Mouse (Mus musculus): ENCODE measurements around the gene Nt5dc3.

DNA sequence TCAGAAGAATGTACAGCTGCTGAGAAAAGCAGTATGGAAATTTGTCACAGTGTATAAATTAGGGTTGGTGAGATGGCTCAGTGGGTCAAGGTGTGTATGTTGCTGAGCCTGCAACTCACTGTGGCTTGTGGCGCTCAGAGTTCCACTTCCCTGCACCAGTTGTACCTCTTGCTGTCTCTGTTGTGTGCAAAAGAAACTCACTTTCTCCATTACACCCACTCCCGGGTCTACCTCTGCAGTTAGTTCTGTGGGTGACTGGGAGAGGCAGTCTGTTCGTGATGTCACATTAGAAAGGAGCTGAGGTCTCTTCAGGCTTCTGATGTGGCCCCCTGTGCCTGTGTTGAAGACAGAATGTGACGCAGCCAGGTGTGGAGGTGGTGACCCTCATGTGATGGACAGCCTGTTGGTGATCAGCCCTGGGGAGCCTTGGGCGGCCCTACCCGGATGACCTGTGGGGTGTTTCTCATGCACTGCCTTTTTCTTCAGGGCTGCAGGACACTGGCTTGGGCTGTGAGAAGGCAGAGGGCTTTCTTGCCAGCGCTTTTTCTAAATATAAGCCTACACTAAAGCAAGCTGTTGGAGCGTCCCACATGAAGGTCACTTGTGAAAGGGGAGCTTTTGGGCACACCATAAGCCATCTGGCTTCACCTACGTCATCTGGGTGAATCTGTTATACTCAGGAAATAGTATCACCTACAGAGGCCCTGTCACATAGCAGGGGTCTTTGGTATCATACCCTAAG lies 16.2 kb downstream of the Nt5dc3 start:
- TF ChIP-seq ZNF384 (IDR thresholded peaks at IDR 0.05; ENCODE audit: low read depth, low read length) (no peak), MAFK (IDR thresholded peaks at IDR 0.05; ENCODE audit: insufficient read depth, low read depth, low read length) (no peak)
